Mouse (Mus musculus) liver, embryonic 15.5 days (tissue): ENCODE data around the gene Mtmr1. TPM values are rescaled to one million over a fixed set of nuclear protein-coding genes. Genes with fewer than 3 reads are reported as not detected.

Experiments
- ATAC-seq: fragments of 200-750 bp; cut with Nextera tagmentation; 2 replicates; pipeline ENCODE4 v1.8.0; 2017; ENCODE audit warnings: moderate number of reproducible peaks, mild to moderate bottlenecking, moderate library complexity; ENCODE audit not compliant: insufficient read depth
- H3K27ac ChIP-seq: fragments of 300-500 bp; sonication (generic); replicated peaks from 2 replicates; pipeline ENCODE4 v1.5.1; 2015; ENCODE audit warnings: mild to moderate bottlenecking, inconsistent platforms
- H3K27me3 ChIP-seq: fragments of 300-500 bp; sonication (generic); 2 replicates; pipeline ENCODE4 v1.6.1; 2015; ENCODE audit warnings: mild to moderate bottlenecking, inconsistent platforms
- H3K36me3 ChIP-seq: fragments of 300-500 bp; sonication (generic); replicated peaks from 2 replicates; pipeline ENCODE4 v1.6.1; 2015; ENCODE audit warnings: moderate library complexity, mild to moderate bottlenecking, inconsistent platforms
- H3K4me1 ChIP-seq: fragments of 300-500 bp; sonication (generic); replicated peaks from 2 replicates; pipeline ENCODE4 v1.6.1; 2015; ENCODE audit warnings: inconsistent platforms
- H3K4me2 ChIP-seq: fragments of 300-500 bp; sonication (generic); 2 replicates; pipeline ENCODE4 v1.6.1; 2015; ENCODE audit warnings: moderate library complexity, mild to moderate bottlenecking, inconsistent platforms
- H3K4me3 ChIP-seq: fragments of 300-500 bp; sonication (generic); replicated peaks from 2 replicates; pipeline ENCODE4 v1.5.1; 2015; ENCODE audit warnings: mild to moderate bottlenecking, inconsistent platforms
- H3K9ac ChIP-seq: fragments of 300-500 bp; sonication (generic); 2 replicates; pipeline ENCODE4 v1.6.1; 2015; ENCODE audit warnings: moderate library complexity, mild to moderate bottlenecking, inconsistent platforms
- H3K9me3 ChIP-seq: fragments of 300-500 bp; sonication (generic); replicated peaks from 2 replicates; pipeline ENCODE4 v1.6.1; 2016; ENCODE audit warnings: inconsistent platforms
- WGBS: fragments of 180-500 bp; shearing (Covaris S2); methylation state at CpG from one replicate; pipeline ENCODE4 v1.1.7; 2015; ENCODE audit warnings: mixed read lengths; ENCODE audit not compliant: insufficient replicate concordance; 5-methylcytosine and 5-hydroxymethylcytosine counted together
- polyA plus RNA-seq: library from polyadenylated mRNA; unstranded; fragments of >200 nt; fragmentation: Nextera tagmentation; extraction: Ambion mirVana; gene quantifications from 2 replicates; pipeline ENCODE4 v1.2.1, GENCODE M21; 2015

Mtmr1 gene
- polyA plus RNA-seq, 1 experiment from 2014 or later: 4.8 TPM

GRCm38 (mm10) chrX:71442916-71443315 is 78.4 kb downstream of the Mtmr1 start:
- 55% methylated on average over 5 of the region's 5 CpGs for WGBS
- ATAC-seq: no peak

GRCm38 (mm10) chrX:71456078-71456737 is 91.6 kb downstream of the Mtmr1 start:
- 75% methylated on average over 6 of the region's 6 CpGs for WGBS
- no peak overlapping the region for H3K4me2 ChIP-seq
- H3K9me3 ChIP-seq: no peaks in the 10 kb centered on the region
- H3K9ac ChIP-seq: no peak overlapping the region
- H3K4me1 ChIP-seq: no peaks in the 10 kb centered on the region
- no peak overlapping the region for H3K27ac ChIP-seq
- no peak for ATAC-seq
- H3K4me3 ChIP-seq: no peak overlapping the region
- no peaks in the 10 kb centered on the region for H3K36me3 ChIP-seq
- no peaks in the 10 kb centered on the region for H3K27me3 ChIP-seq

More at GRCm38 (mm10) chrX:71442916-71443315, 78.4 kb downstream of the Mtmr1 start:
- H3K9ac ChIP-seq: no peak overlapping the region
- no peaks in the 10 kb centered on the region for H3K27me3 ChIP-seq
- H3K4me2 ChIP-seq: no peak overlapping the region
- peaks cover 8% of the 10 kb centered on the region; the same call in 1 of the 2 replicates for H3K36me3 ChIP-seq
- H3K4me3 ChIP-seq: no peak overlapping the region
- H3K9me3 ChIP-seq: no peaks in the 10 kb centered on the region
- H3K27ac ChIP-seq: no peak overlapping the region
- no peaks in the 10 kb centered on the region for H3K4me1 ChIP-seq

- no peak overlapping the region for H3K4me2 ChIP-seq
- 81% methylated on average over 7 of the region's 7 CpGs for WGBS
- H3K36me3 ChIP-seq: no peaks in the 10 kb centered on the region
- H3K27ac ChIP-seq: no peak overlapping the region
- H3K27me3 ChIP-seq: no peaks in the 10 kb centered on the region
- H3K9ac ChIP-seq: no peak overlapping the region
- no peak for ATAC-seq
- peaks cover 28% of the 10 kb centered on the region for H3K4me1 ChIP-seq
- no peaks in the 10 kb centered on the region for H3K9me3 ChIP-seq
- no peak overlapping the region for H3K4me3 ChIP-seq
These were observed 99.7 kb downstream of the Mtmr1 start for GRCm38 (mm10) chrX:71464138-71464826.

- H3K27me3 ChIP-seq: no peaks in the 10 kb centered on the region
- no peaks in the 10 kb centered on the region for H3K9me3 ChIP-seq
- no peak overlapping the region for H3K27ac ChIP-seq
- no peak overlapping the region for H3K4me2 ChIP-seq
- ATAC-seq: no peak
- no peak overlapping the region for H3K9ac ChIP-seq
- no peak overlapping the region for H3K4me3 ChIP-seq
- no peaks in the 10 kb centered on the region for H3K36me3 ChIP-seq
- WGBS: 72% methylated on average over 1 of the region's 1 CpGs
- peaks cover 28% of the 10 kb centered on the region for H3K4me1 ChIP-seq
These were observed 100.9 kb downstream of the Mtmr1 start for GRCm38 (mm10) chrX:71465417-71465816.

- ATAC-seq: no peak
- H3K36me3 ChIP-seq: no peaks in the 10 kb centered on the region
- H3K27me3 ChIP-seq: no peaks in the 10 kb centered on the region
- H3K9ac ChIP-seq: no peak overlapping the region
- no peak overlapping the region for H3K4me2 ChIP-seq
- WGBS: 89% methylated on average over 3 of the region's 3 CpGs
- no peaks in the 10 kb centered on the region for H3K9me3 ChIP-seq
- no peak overlapping the region for H3K4me3 ChIP-seq
- peaks cover 34% of the 10 kb centered on the region for H3K4me1 ChIP-seq
- no peak overlapping the region for H3K27ac ChIP-seq
These were observed 102.9 kb downstream of the Mtmr1 start for GRCm38 (mm10) chrX:71467491-71467890.

Other genes starting within 250 kb of the Mtmr1 start
- gene Mtm1, start 154.0 kb upstream of the Mtmr1 start, polyA plus RNA-seq: 3.6 and 4.4 TPM in 2 replicates
- 10.8 and 11.6 TPM in 2 replicates for gene Cd99l2, start 128.1 kb downstream of the Mtmr1 start, polyA plus RNA-seq
- 175 and 187 TPM in 2 replicates for gene Hmgb3, start 191.2 kb downstream of the Mtmr1 start, polyA plus RNA-seq